10 mouse cellular contexts compared by ENCODE assay signal in the genomic region with DNA sequence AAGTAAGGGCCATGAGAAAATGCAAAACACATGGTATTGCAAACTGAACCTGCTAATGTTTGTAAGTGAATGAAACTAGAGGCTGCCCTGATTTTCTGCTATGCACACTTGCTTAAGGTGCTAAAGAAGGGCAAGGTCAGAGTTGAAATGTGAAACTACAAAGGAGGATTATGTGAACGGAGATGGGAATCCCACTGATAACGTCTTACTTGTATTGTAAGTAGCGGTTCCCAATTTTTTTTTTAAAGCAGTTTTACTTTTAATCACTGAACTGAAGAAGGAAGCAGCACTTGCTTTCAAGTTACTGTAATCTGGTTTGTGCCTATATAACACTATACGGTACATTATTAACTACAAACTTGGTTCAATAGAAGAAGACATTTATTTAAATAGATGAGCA. TPM values are rescaled to one million over a fixed set of nuclear protein-coding genes. Genes with fewer than 3 reads are reported as not detected.
DNase-seq lines count a peak whose midpoint lies in the region; ATAC-seq and TF ChIP-seq lines count a peak whose summit lies in the region.
"Had no signal": no experiment of that assay in that cellular context is flagged by ENCODE, and none has a peak within 500 bp of the region (broad histone marks: within the 10 kb centered on the region; RNA-seq: fewer than 3 reads in every experiment).

No protein-coding gene starts in this region.

- H3K4me3 ChIP-seq in lung, embryonic 14.5 days (ENCODE audit: low read depth, low read length) = peak overlapping the region; percentile 87; the same call in 1 of the 2 replicates
- peak overlapping the region; percentile 96; the same call in 1 of the 2 replicates for H3K4me3 ChIP-seq in forebrain, embryonic 16.5 days (replicated peaks; ENCODE audit: low read length)
- H3K4me3 ChIP-seq in limb, embryonic 15.5 days = peak overlapping the region; percentile 81
- H3K4me3 ChIP-seq in neural tube, embryonic 14.5 days (ENCODE audit: low read depth, low read length) = peak overlapping the region; percentile 94; the same call in 1 of the 2 replicates

- no peak for TF ChIP-seq CTCF in lung, embryonic 14.5 days (IDR thresholded peaks at IDR 0.05; ENCODE audit: low read depth)

- peak overlapping the region; percentile 100 for H3K4me2 ChIP-seq in lung, embryonic 14.5 days
- peak overlapping the region; percentile 100 for H3K4me2 ChIP-seq in forebrain, embryonic 16.5 days (ENCODE audit: low read length)
- H3K4me2 ChIP-seq in limb, embryonic 15.5 days = peak overlapping the region; percentile 92
- peak overlapping the region; percentile 99; the same call in 1 of the 2 replicates for H3K4me2 ChIP-seq in neural tube, embryonic 14.5 days (ENCODE audit: low read depth, low read length)

- no peaks in the 10 kb centered on the region; the same call in 1 of the 2 replicates for H3K27me3 ChIP-seq in lung, embryonic 14.5 days (ENCODE audit: insufficient read depth, low read length)
- no peaks in the 10 kb centered on the region for H3K27me3 ChIP-seq in forebrain, embryonic 16.5 days (replicated peaks; ENCODE audit: control insufficient read depth, insufficient read depth, low read length)
- H3K27me3 ChIP-seq in limb, embryonic 15.5 days = no peaks in the 10 kb centered on the region
- H3K27me3 ChIP-seq in neural tube, embryonic 14.5 days (ENCODE audit: control insufficient read depth, insufficient read depth, low read length) = peaks cover 2% of the 10 kb centered on the region; the same call in 1 of the 2 replicates

- no peak for DNase-seq in lung, embryonic 14.5 days
- no peak for DNase-seq in lung, postnatal 4 days
- no peak for DNase-seq in adrenal gland, adult 8-10 months
- no peak for DNase-seq in spleen, adult 12 weeks (ENCODE audit: low spot score)
- DNase-seq: cerebellum, adult 18-20 months; lung, postnatal 36 days had no signal

- H3K9me3 ChIP-seq in lung, embryonic 14.5 days (ENCODE audit: low read depth, low read length) = no peaks in the 10 kb centered on the region
- H3K9me3 ChIP-seq in forebrain, embryonic 16.5 days (ENCODE audit: control insufficient read depth, low read length) = no peaks in the 10 kb centered on the region
- H3K9me3 ChIP-seq in limb, embryonic 15.5 days = no peaks in the 10 kb centered on the region
- H3K9me3 ChIP-seq in neural tube, embryonic 14.5 days (ENCODE audit: control insufficient read depth, low read length) = no peaks in the 10 kb centered on the region

- no peak overlapping the region for H3K9ac ChIP-seq in lung, embryonic 14.5 days
- H3K9ac ChIP-seq in forebrain, embryonic 16.5 days (replicated peaks; ENCODE audit: low read depth, low read length) = no peak overlapping the region
- H3K9ac ChIP-seq in limb, embryonic 15.5 days = no peak overlapping the region
- no peak overlapping the region for H3K9ac ChIP-seq in neural tube, embryonic 14.5 days (replicated peaks; ENCODE audit: low read depth, low read length)

- peaks cover 3% of the 10 kb centered on the region; the same call in 1 of the 2 replicates for H3K4me1 ChIP-seq in lung, embryonic 14.5 days (ENCODE audit: insufficient read depth)
- H3K4me1 ChIP-seq in forebrain, embryonic 16.5 days (replicated peaks; ENCODE audit: control insufficient read depth, insufficient read depth, low read length) = peaks cover 23% of the 10 kb centered on the region
- H3K4me1 ChIP-seq in limb, embryonic 15.5 days = peaks cover 16% of the 10 kb centered on the region
- peaks cover 14% of the 10 kb centered on the region for H3K4me1 ChIP-seq in neural tube, embryonic 14.5 days (ENCODE audit: control insufficient read depth, insufficient read depth, low read length)

- ATAC-seq in lung, embryonic 14.5 days (ENCODE audit: insufficient read depth) = no peak
- ATAC-seq in forebrain, embryonic 16.5 days = no peak
- ATAC-seq in limb, embryonic 15.5 days (ENCODE audit: insufficient number of reproducible peaks, low FRiP score, low TSS enrichment, low read depth) = no peak
- ATAC-seq in neural tube, embryonic 14.5 days (ENCODE audit: low read depth) = no peak
- no peak for ATAC-seq in megakaryocyte, adult 5-6 weeks (ENCODE audit: poor library complexity, severe bottlenecking)

- no peak overlapping the region for H3K27ac ChIP-seq in lung, embryonic 14.5 days (ENCODE audit: low read depth)
- H3K27ac ChIP-seq in forebrain, embryonic 16.5 days (ENCODE audit: low read length) = no peak overlapping the region
- H3K27ac ChIP-seq in limb, embryonic 15.5 days = no peak overlapping the region
- no peak overlapping the region for H3K27ac ChIP-seq in neural tube, embryonic 14.5 days (ENCODE audit: low read depth, low read length)

- no peaks in the 10 kb centered on the region for H3K36me3 ChIP-seq in lung, embryonic 14.5 days (ENCODE audit: insufficient read depth)
- no peaks in the 10 kb centered on the region for H3K36me3 ChIP-seq in forebrain, embryonic 16.5 days (ENCODE audit: control insufficient read depth, insufficient read depth)
- H3K36me3 ChIP-seq in limb, embryonic 15.5 days = no peaks in the 10 kb centered on the region
- H3K36me3 ChIP-seq in neural tube, embryonic 14.5 days (ENCODE audit: control insufficient read depth, insufficient read depth, low read length) = no peaks in the 10 kb centered on the region

- WGBS in lung, embryonic 14.5 days = 69% methylated on average over 4 of the region's 4 CpGs
- WGBS in forebrain, embryonic 16.5 days = 66% methylated on average over 4 of the region's 4 CpGs
- WGBS in limb, embryonic 15.5 days = 62% methylated on average over 4 of the region's 4 CpGs
- 72% methylated on average over 4 of the region's 4 CpGs for WGBS in neural tube, embryonic 14.5 days

RNA-seq across cellular contexts. Expression of a gene that starts 2.1 kb away (rescaled TPM):
- polyA plus RNA-seq in lung, embryonic 14.5 days (2014; fragmentation: Nextera tagmentation; extraction: Ambion mirVana) = 9.5 and 10.5 TPM in 2 replicates
- 20.4 and 21.0 TPM in 2 replicates for polyA plus RNA-seq in forebrain, embryonic 16.5 days (2015; fragmentation: Nextera tagmentation; extraction: Ambion mirVana)
- polyA plus RNA-seq in limb, embryonic 15.5 days (2015; fragmentation: Nextera tagmentation; extraction: Ambion mirVana) = 21.6 and 22.6 TPM in 2 replicates
- polyA plus RNA-seq in neural tube, embryonic 14.5 days (2014; fragmentation: Nextera tagmentation; extraction: Ambion mirVana) = 16.6 and 20.4 TPM in 2 replicates
- 10 to 100 TPM; 23.1 to 42.2 (median 35.8) TPM for total RNA-seq in adrenal gland, adult 8-10 months (2022)
- 50.0 and 54.3 TPM in 2 replicates for total RNA-seq in megakaryocyte, adult 5-6 weeks (2015)
- 56.0 and 68.8 TPM in 2 replicates for total RNA-seq in megakaryocyte, adult 5-6 weeks (2017)

RNA-seq across cellular contexts. Expression of a gene that starts 2.2 kb away (rescaled TPM):
- 68.5 and 69.4 TPM in 2 replicates for polyA plus RNA-seq in lung, embryonic 14.5 days (2014; fragmentation: Nextera tagmentation; extraction: Ambion mirVana)
- polyA plus RNA-seq in forebrain, embryonic 16.5 days (2015; fragmentation: Nextera tagmentation; extraction: Ambion mirVana) = 21.7 and 28.3 TPM in 2 replicates
- polyA plus RNA-seq in limb, embryonic 15.5 days (2015; fragmentation: Nextera tagmentation; extraction: Ambion mirVana) = 42.0 and 44.0 TPM in 2 replicates
- polyA plus RNA-seq in neural tube, embryonic 14.5 days (2014; fragmentation: Nextera tagmentation; extraction: Ambion mirVana) = 12.8 and 17.1 TPM in 2 replicates
- 10 to 100 TPM; 39.3 to 54.2 (median 49.7) TPM for total RNA-seq in adrenal gland, adult 8-10 months (2022)
- total RNA-seq in megakaryocyte, adult 5-6 weeks (2015) = 17.6 and 19.8 TPM in 2 replicates
- 44.5 and 54.9 TPM in 2 replicates for total RNA-seq in megakaryocyte, adult 5-6 weeks (2017)
